Mouse (Mus musculus) erythroid progenitor cell, adult 5-6 weeks (primary cell): Measurements from ENCODE around the gene Gm20708. TPM values are rescaled to one million over a fixed set of nuclear protein-coding genes. Genes with fewer than 3 reads are reported as not detected.
"Not testable (repeated sequence)": the region's sequence is repeated elsewhere in the genome, so short reads cannot be mapped to it uniquely, and the experiment has no call there.

Source experiments
- ATAC-seq: replicated peaks from 2 replicates; pipeline ENCODE4 v1.8.0; 2016; ENCODE audit warnings: moderate number of reproducible peaks, mild to moderate bottlenecking, moderate TSS enrichment, inconsistent platforms; ENCODE audit not compliant: poor library complexity, low FRiP score, severe bottlenecking
- total RNA-seq, 2 experiments: library from RNA; stranded (forward) in 1 of 2; stranded (reverse) in 1 of 2; fragments of 150-400 nt in 1 of 2; fragments of 186-747, 209-891 nt in 1 of 2; gene quantifications; 2 replicates each; pipeline versions ENCODE4 v1.2.3 to v1.2.4; 2015 to 2017; ENCODE audit warnings: low replicate concordance in 2 of 2

The Gm20708 gene
- total RNA-seq, 2 experiments from 2014 or later, result 3.4 to 72.1 TPM

- no peak for ATAC-seq
Observed at GRCm38 (mm10) chr11:117801650-117802049, 7.8 kb upstream of the Gm20708 start.

GRCm38 (mm10) chr11:117803166-117803688, 6.2 kb upstream of the Gm20708 start:
- no peak for ATAC-seq

- no peak for ATAC-seq
Observed at GRCm38 (mm10) chr11:117806781-117807180, 2.7 kb upstream of the Gm20708 start.

- ATAC-seq, result peak; percentile 78
Observed at GRCm38 (mm10) chr11:117810401-117811046, 1.1 kb downstream of the Gm20708 start.

GRCm38 (mm10) chr11:117813867-117814266, 4.4 kb downstream of the Gm20708 start:
- ATAC-seq, result no peak

GRCm38 (mm10) chr11:117814704-117815366, 5.4 kb downstream of the Gm20708 start:
- no peak for ATAC-seq

- ATAC-seq, result not testable (repeated sequence)
Observed at GRCm38 (mm10) chr11:117815850-117816249, 6.4 kb downstream of the Gm20708 start.

GRCm38 (mm10) chr11:117816389-117816996, 7.0 kb downstream of the Gm20708 start:
- ATAC-seq, result no peak

GRCm38 (mm10) chr11:117819095-117819494, 9.6 kb downstream of the Gm20708 start:
- no peak for ATAC-seq

- ATAC-seq, result no peak
Observed at GRCm38 (mm10) chr11:117820173-117820572, 10.7 kb downstream of the Gm20708 start.

GRCm38 (mm10) chr11:117821868-117822267, 12.4 kb downstream of the Gm20708 start:
- ATAC-seq, result no peak

- no peak for ATAC-seq
Observed at GRCm38 (mm10) chr11:117822728-117823241, 13.3 kb downstream of the Gm20708 start.

- no peak for ATAC-seq
Observed at GRCm38 (mm10) chr11:117823411-117823810, 13.9 kb downstream of the Gm20708 start.

- peak; percentile 43 for ATAC-seq
Observed at GRCm38 (mm10) chr11:117824060-117824969, 14.8 kb downstream of the Gm20708 start.

GRCm38 (mm10) chr11:117825333-117826101, 16.0 kb downstream of the Gm20708 start, which contains the start of the genes Afmid and Tk1:
TSS of gene Afmid (plus strand) at chr11:117825924.
TSS of gene Tk1 (minus strand) at chr11:117826092.
- ATAC-seq, result peak; percentile 54

GRCm38 (mm10) chr11:117826164-117826563, 16.7 kb downstream of the Gm20708 start:
- no peak for ATAC-seq

GRCm38 (mm10) chr11:117826916-117827315, 17.4 kb downstream of the Gm20708 start:
- no peak for ATAC-seq

- ATAC-seq, result no peak
Observed at GRCm38 (mm10) chr11:117827386-117827785, 17.9 kb downstream of the Gm20708 start.
